Mouse (Mus musculus) heart, embryonic 10.5 days (tissue): ENCODE measurements around the gene Zmym2. TPM values are rescaled to one million over a fixed set of nuclear protein-coding genes. Genes with fewer than 3 reads are reported as not detected.
A peak's percentile ranks its signal among the peaks of the same experiment; 100 is the strongest.
"Not testable (repeated sequence)": the region's sequence is repeated elsewhere in the genome, so short reads cannot be mapped to it uniquely, and the experiment has no call there.

ENCODE experiments used
- DNase-seq: peaks from one replicate; pipeline ENCODE4 v3.0.0-alpha.2; 2017; ENCODE audit warnings: low spot score
- H3K27ac ChIP-seq: fragments of 300-500 bp; sonication (generic); 2 replicates; pipeline ENCODE4 v1.5.1; 2016; ENCODE audit warnings: mild to moderate bottlenecking
- H3K27me3 ChIP-seq: fragments of 300-500 bp; sonication (generic); 2 replicates; pipeline ENCODE4 v1.6.1; 2016; ENCODE audit warnings: mild to moderate bottlenecking; ENCODE audit not compliant: poor library complexity, insufficient read depth, severe bottlenecking
- H3K36me3 ChIP-seq: fragments of 300-500 bp; sonication (generic); 2 replicates; pipeline ENCODE4 v1.6.1; 2016; ENCODE audit warnings: mild to moderate bottlenecking, moderate library complexity
- H3K4me1 ChIP-seq: fragments of 300-500 bp; sonication (generic); 2 replicates; pipeline ENCODE4 v1.6.1; 2016; ENCODE audit warnings: mild to moderate bottlenecking
- H3K4me3 ChIP-seq: fragments of 300-500 bp; sonication (generic); 2 replicates; pipeline ENCODE4 v1.5.1; 2016; ENCODE audit warnings: mild to moderate bottlenecking, moderate library complexity
- H3K9me3 ChIP-seq: fragments of 300-500 bp; sonication (generic); 2 replicates; pipeline ENCODE4 v1.6.1; 2016; ENCODE audit warnings: mild to moderate bottlenecking, moderate library complexity
- WGBS: fragments of 180-500 bp; shearing (Covaris S2); methylation state at CpG from one replicate; pipeline ENCODE4 v1.1.7; 2016; 5-methylcytosine and 5-hydroxymethylcytosine counted together
- polyA plus RNA-seq: library from polyadenylated mRNA; unstranded; fragments of >200 nt; fragmentation: Nextera tagmentation; extraction: Ambion mirVana; gene quantifications from 2 replicates; pipeline ENCODE4 v1.2.1, GENCODE M21; 2016

The Zmym2 gene
- polyA plus RNA-seq, 1 experiment from 2014 or later = 44.4 TPM

GRCm38 (mm10) chr14:56885986-56886593 is 363 bp upstream of the Zmym2 start:
- H3K27me3 ChIP-seq, H3K9me3 ChIP-seq: not testable (repeated sequence)
- Histone ChIP-seq H3K36me3 (peaks cover 22% of the 10 kb centered on the region), H3K4me1 (peaks cover 14% of the 10 kb centered on the region), H3K27ac (peak overlapping the region; percentile 93), H3K4me3 (peak overlapping the region; percentile 66)
- DNase-seq = peak; percentile 95
- WGBS = 0% methylated on average over 41 of the region's 69 CpGs

- no peaks in the 10 kb centered on the region for H3K27me3 ChIP-seq
- 3% methylated on average over 3 of the region's 3 CpGs for WGBS
- H3K27ac ChIP-seq = peak overlapping the region; percentile 98
- peaks cover 14% of the 10 kb centered on the region for H3K4me1 ChIP-seq
- no peaks in the 10 kb centered on the region for H3K9me3 ChIP-seq
- peak overlapping the region; percentile 83 for H3K4me3 ChIP-seq
- H3K36me3 ChIP-seq = peaks cover 31% of the 10 kb centered on the region
- DNase-seq = no peak
Measured at GRCm38 (mm10) chr14:56887514-56887880, 1.0 kb downstream of the Zmym2 start.

GRCm38 (mm10) chr14:56887887-56888286 is 1.4 kb downstream of the Zmym2 start:
- Histone ChIP-seq H3K27ac (peak overlapping the region; percentile 98), H3K4me3 (peak overlapping the region; percentile 83), H3K4me1 (peaks cover 14% of the 10 kb centered on the region), H3K27me3 (no peaks in the 10 kb centered on the region), H3K9me3 (no peaks in the 10 kb centered on the region), H3K36me3 (peaks cover 32% of the 10 kb centered on the region)
- DNase-seq = peak; percentile 91
- 1% methylated on average over 9 of the region's 9 CpGs for WGBS

GRCm38 (mm10) chr14:56888416-56888815 is 2.0 kb downstream of the Zmym2 start:
- peak overlapping the region; percentile 83 for H3K4me3 ChIP-seq
- 73% methylated on average over 2 of the region's 2 CpGs for WGBS
- H3K36me3 ChIP-seq = peaks cover 37% of the 10 kb centered on the region
- no peaks in the 10 kb centered on the region for H3K9me3 ChIP-seq
- peaks cover 14% of the 10 kb centered on the region for H3K4me1 ChIP-seq
- no peaks in the 10 kb centered on the region for H3K27me3 ChIP-seq
- no peak for DNase-seq
- no peak overlapping the region for H3K27ac ChIP-seq

- Histone ChIP-seq H3K27me3 (no peaks in the 10 kb centered on the region), H3K4me3 (no peak overlapping the region), H3K4me1 (no peaks in the 10 kb centered on the region), H3K27ac (no peak overlapping the region), H3K9me3 (no peaks in the 10 kb centered on the region), H3K36me3 (peaks cover 53% of the 10 kb centered on the region)
- 91% methylated on average over 2 of the region's 2 CpGs for WGBS
- DNase-seq = no peak
Measured at GRCm38 (mm10) chr14:56894417-56894816, 8.0 kb downstream of the Zmym2 start.

- Histone ChIP-seq H3K27me3 (no peaks in the 10 kb centered on the region), H3K36me3 (peaks cover 37% of the 10 kb centered on the region), H3K4me1 (no peaks in the 10 kb centered on the region), H3K4me3 (no peak overlapping the region), H3K9me3 (no peaks in the 10 kb centered on the region), H3K27ac (no peak overlapping the region)
- 100% methylated on average over 1 of the region's 1 CpGs for WGBS
- no peak for DNase-seq
Measured at GRCm38 (mm10) chr14:56896521-56896920, 10.1 kb downstream of the Zmym2 start.

- Histone ChIP-seq H3K36me3 (peaks cover 36% of the 10 kb centered on the region), H3K4me1 (no peaks in the 10 kb centered on the region), H3K9me3 (no peaks in the 10 kb centered on the region), H3K27ac (no peak overlapping the region), H3K27me3 (no peaks in the 10 kb centered on the region), H3K4me3 (no peak overlapping the region)
- no peak for DNase-seq
- WGBS = 89% methylated on average over 2 of the region's 2 CpGs
Measured at GRCm38 (mm10) chr14:56897475-56897874, 11.0 kb downstream of the Zmym2 start.

- Histone ChIP-seq H3K9me3 (no peaks in the 10 kb centered on the region), H3K4me3 (no peak overlapping the region), H3K27me3 (no peaks in the 10 kb centered on the region), H3K36me3 (peaks cover 34% of the 10 kb centered on the region), H3K27ac (no peak overlapping the region), H3K4me1 (no peaks in the 10 kb centered on the region)
- no peak for DNase-seq
Measured at GRCm38 (mm10) chr14:56899656-56900055, 13.2 kb downstream of the Zmym2 start.

- H3K36me3 ChIP-seq = peaks cover 51% of the 10 kb centered on the region
- H3K9me3 ChIP-seq = no peaks in the 10 kb centered on the region
- H3K27me3 ChIP-seq = no peaks in the 10 kb centered on the region
- no peaks in the 10 kb centered on the region for H3K4me1 ChIP-seq
- 92% methylated on average over 6 of the region's 6 CpGs for WGBS
- H3K27ac ChIP-seq = no peak overlapping the region
- DNase-seq = no peak
- H3K4me3 ChIP-seq = no peak overlapping the region
Measured at GRCm38 (mm10) chr14:56903039-56903438, 16.6 kb downstream of the Zmym2 start.

- no peak for DNase-seq
- Histone ChIP-seq H3K9me3 (no peaks in the 10 kb centered on the region), H3K4me3 (no peak overlapping the region), H3K27me3 (no peaks in the 10 kb centered on the region), H3K36me3 (peaks cover 52% of the 10 kb centered on the region), H3K27ac (no peak overlapping the region), H3K4me1 (no peaks in the 10 kb centered on the region)
- 98% methylated on average over 1 of the region's 1 CpGs for WGBS
Measured at GRCm38 (mm10) chr14:56905696-56906095, 19.2 kb downstream of the Zmym2 start.

GRCm38 (mm10) chr14:56918532-56918931 is 32.1 kb downstream of the Zmym2 start:
- Histone ChIP-seq H3K36me3 (peaks cover 65% of the 10 kb centered on the region), H3K4me3 (no peak overlapping the region), H3K27ac (no peak overlapping the region), H3K27me3 (no peaks in the 10 kb centered on the region), H3K4me1 (no peaks in the 10 kb centered on the region), H3K9me3 (no peaks in the 10 kb centered on the region)
- WGBS = 76% methylated on average over 3 of the region's 3 CpGs
- no peak for DNase-seq

- Histone ChIP-seq H3K9me3 (no peaks in the 10 kb centered on the region), H3K27me3 (no peaks in the 10 kb centered on the region), H3K4me1 (no peaks in the 10 kb centered on the region), H3K27ac (no peak overlapping the region), H3K36me3 (peaks cover 54% of the 10 kb centered on the region), H3K4me3 (no peak overlapping the region)
- DNase-seq = no peak
- WGBS = 91% methylated on average over 6 of the region's 6 CpGs
Measured at GRCm38 (mm10) chr14:56935481-56935880, 49.0 kb downstream of the Zmym2 start.

- no peak overlapping the region for H3K27ac ChIP-seq
- no peak for DNase-seq
- H3K4me1 ChIP-seq = no peaks in the 10 kb centered on the region
- H3K36me3 ChIP-seq = peaks cover 68% of the 10 kb centered on the region
- WGBS = 93% methylated on average over 1 of the region's 1 CpGs
- H3K27me3 ChIP-seq = no peaks in the 10 kb centered on the region
- no peak overlapping the region for H3K4me3 ChIP-seq
- no peaks in the 10 kb centered on the region for H3K9me3 ChIP-seq
Measured at GRCm38 (mm10) chr14:56939903-56940302, 53.5 kb downstream of the Zmym2 start.

- H3K27me3 ChIP-seq = no peaks in the 10 kb centered on the region
- no peak overlapping the region for H3K27ac ChIP-seq
- no peak for DNase-seq
- WGBS = 90% methylated on average over 4 of the region's 4 CpGs
- H3K9me3 ChIP-seq = no peaks in the 10 kb centered on the region
- H3K4me3 ChIP-seq = no peak overlapping the region
- H3K36me3 ChIP-seq = peaks cover 81% of the 10 kb centered on the region
- no peaks in the 10 kb centered on the region for H3K4me1 ChIP-seq
Measured at GRCm38 (mm10) chr14:56952928-56953327, 66.5 kb downstream of the Zmym2 start.
